ENCODE assay signal across 1 mouse cellular context in the genomic region with DNA sequence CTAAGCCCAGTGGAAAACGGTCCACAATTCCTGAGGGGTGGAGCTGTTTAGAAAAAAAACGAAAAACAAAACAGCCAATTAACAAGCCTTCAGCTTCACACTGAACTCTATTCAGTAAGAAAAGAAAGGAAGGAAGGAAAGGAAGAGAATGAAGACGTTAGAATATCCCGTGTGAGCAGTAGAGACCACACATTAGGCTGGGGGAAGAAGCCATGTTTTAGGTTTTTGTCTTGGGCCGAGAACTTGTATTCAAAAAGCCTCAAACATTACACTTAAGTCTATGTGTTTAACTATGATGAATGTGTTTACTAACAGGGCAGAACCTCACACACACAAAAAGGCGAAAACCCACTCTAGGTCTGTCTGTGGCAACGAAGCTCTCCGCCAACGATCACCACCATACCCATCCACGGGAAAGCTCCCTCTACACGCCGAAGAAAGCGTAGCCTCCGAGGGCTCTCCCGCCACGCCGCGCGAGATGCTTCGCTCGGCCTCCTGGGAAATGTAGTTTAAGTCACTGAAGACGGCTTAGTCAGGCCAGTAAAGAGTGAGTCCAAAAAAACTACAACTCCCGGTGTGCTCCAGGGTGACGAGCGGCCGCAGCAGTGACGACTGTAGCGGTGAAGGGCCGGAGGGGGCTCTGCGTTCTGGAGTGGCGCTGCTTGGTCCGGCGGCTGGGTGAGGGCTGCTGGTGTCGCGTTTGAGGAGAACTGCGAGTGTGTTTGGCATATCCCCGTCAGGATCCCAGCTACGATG.
TF ChIP-seq lines count a peak whose summit lies in the region.

No protein-coding gene starts in this region.

TF ChIP-seq in CH12.LX, 34 proteins besides CTCF, POLR2A, EP300 and RAD21 (continued from another document):
- TF ChIP-seq MXI1 (IDR thresholded peaks at IDR 0.05; ENCODE audit: low read depth, low read length) (no peak; the same call in 1 of the 2 replicates), TCF12 (IDR thresholded peaks at IDR 0.05; ENCODE audit: low read depth, low read length) (peak; percentile 77), BHLHE40 (IDR thresholded peaks at IDR 0.05; ENCODE audit: low read depth, low read length) (no peak), MAZ (IDR thresholded peaks at IDR 0.05; ENCODE audit: low read depth, low read length) (peak; percentile 79), MYC (IDR thresholded peaks at IDR 0.05; ENCODE audit: low read depth, low read length) (peak; percentile 71; the same call in 1 of the 2 replicates), ZMIZ1 (IDR thresholded peaks at IDR 0.05; ENCODE audit: low read depth, low read length) (peak; percentile 87), SIN3A (IDR thresholded peaks at IDR 0.05; ENCODE audit: low read length) (peak; percentile 68; the same call in 1 of the 2 replicates), ELF1 (IDR thresholded peaks at IDR 0.05; ENCODE audit: low read depth, low read length) (no peak), NRF1 (IDR thresholded peaks at IDR 0.05; ENCODE audit: low read depth, low read length) (peak; percentile 45), HCFC1 (IDR thresholded peaks at IDR 0.05; ENCODE audit: low read depth, low read length) (peak; percentile 97), KAT2A (IDR thresholded peaks at IDR 0.05; ENCODE audit: insufficient replicate concordance, low read length) (peak; percentile 97), ZNF384 (IDR thresholded peaks at IDR 0.05; ENCODE audit: low read depth, low read length) (peak; percentile 19; the same call in 1 of the 2 replicates), IRF4 (IDR thresholded peaks at IDR 0.05; ENCODE audit: low read depth, low read length) (no peak), TBP (conservative IDR thresholded peaks at IDR 0.05; ENCODE audit: low read depth, low read length) (peak; percentile 85), JUND (conservative IDR thresholded peaks at IDR 0.05; ENCODE audit: low read depth, low read length) (no peak), GABPA (IDR thresholded peaks at IDR 0.05; ENCODE audit: insufficient replicate concordance, low read depth, low read length) (peak; percentile 83; the same call in 1 of the 2 replicates), MAX (IDR thresholded peaks at IDR 0.05; ENCODE audit: low read length) (no peak), NELFE (IDR thresholded peaks at IDR 0.05; ENCODE audit: low read depth, low read length) (peak; percentile 95), ETS1 (conservative IDR thresholded peaks at IDR 0.05; ENCODE audit: low read depth, low read length) (no peak), CHD2 (IDR thresholded peaks at IDR 0.05; ENCODE audit: low read length) (peak; percentile 98), USF2 (conservative IDR thresholded peaks at IDR 0.05; ENCODE audit: low read depth, low read length) (no peak), CHD1 (IDR thresholded peaks at IDR 0.05; ENCODE audit: low read depth, low read length) (no peak), ZKSCAN1 (IDR thresholded peaks at IDR 0.05; ENCODE audit: borderline replicate concordance, low read depth, low read length) (no peak), POLR2AphosphoS2 (IDR thresholded peaks at IDR 0.05; ENCODE audit: low read depth, low read length) (peak; percentile 92; the same call in 1 of the 2 replicates)
